Mouse (Mus musculus) lung, postnatal 4 days (tissue): Measurements from ENCODE around the gene Ptprb.

ENCODE experiments used
- DNase-seq, 2 experiments: peaks; one replicate each; pipeline ENCODE4 v3.0.0; 2021

Ptprb gene

DNA sequence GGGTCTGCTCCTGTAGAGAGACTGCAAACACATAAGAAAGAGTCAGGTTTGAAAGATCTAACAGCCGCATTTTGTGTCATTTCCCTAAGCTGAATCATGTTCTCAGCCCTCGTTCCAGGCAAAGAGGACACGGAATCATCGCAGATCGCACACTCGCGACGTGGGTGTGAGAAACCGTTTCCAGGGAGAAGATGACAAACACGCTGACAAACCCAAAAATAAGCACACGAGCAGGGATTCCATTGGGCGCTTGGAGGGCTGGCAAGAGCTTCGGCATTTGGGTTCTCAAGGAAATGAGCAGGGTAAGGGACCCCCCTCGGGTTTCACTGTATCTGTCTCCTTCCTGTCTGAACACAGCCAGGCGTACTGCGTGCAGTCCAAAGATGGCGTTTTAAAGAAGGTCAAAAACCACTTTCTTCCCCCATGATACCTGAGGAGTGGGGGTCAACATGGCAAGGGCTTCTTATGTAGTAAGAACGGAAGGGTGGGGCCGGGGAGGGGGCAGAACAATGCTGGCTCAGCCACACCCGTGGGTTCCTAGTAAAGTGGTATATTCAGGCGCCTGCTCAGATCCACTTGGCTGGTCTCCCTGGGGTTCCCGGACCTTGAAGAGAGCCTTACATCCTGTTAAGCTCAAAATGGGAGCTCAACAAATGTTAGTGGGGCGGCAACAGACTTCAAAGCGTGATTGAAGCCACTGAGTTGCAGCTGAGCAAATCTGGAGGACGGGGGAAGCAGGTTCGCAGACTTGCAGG lies 152.9 kb downstream of the Ptprb start:
- DNase-seq = no peak

- DNase-seq = no peak
Observed at GRCm38 (mm10) chr10:116432421-116432820, 157.1 kb downstream of the Ptprb start.

DNA sequence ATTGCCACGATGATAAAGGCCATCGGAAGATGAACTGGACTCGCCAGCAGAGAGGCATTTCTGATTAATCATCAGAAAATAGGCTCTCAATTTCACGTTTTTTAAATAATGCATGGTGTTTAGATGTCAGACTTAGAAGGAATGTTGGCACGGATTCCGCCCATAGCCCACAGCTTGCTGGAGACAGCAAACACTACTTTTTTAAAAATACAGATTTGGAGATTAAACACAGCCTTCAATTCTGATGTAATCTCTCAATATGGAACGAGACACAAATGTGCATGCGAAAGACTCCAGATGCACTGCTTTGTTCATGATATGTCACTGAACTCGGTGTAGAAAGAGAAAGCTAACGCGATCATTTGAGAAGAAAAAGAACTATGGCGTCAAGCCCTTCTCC lies 160.1 kb downstream of the Ptprb start:
- no peak for DNase-seq
